Mouse (Mus musculus) intestine, embryonic 15.5 days (tissue): ENCODE measurements at regions not wholly inside any gene's neighbourhood (a gene's known extent, or its start where the extent isn't known, plus 50 kb on each side); places are given as distances from the start of the nearest gene placed in this dataset.

Source experiments
- ATAC-seq: fragments of 200-750 bp; cut with Nextera tagmentation; 2 replicates; pipeline ENCODE4 v1.8.0; 2017; ENCODE audit warnings: moderate TSS enrichment, moderate library complexity
- H3K27ac ChIP-seq: fragments of 300-500 bp; sonication (generic); 2 replicates; pipeline ENCODE4 v1.5.1; 2015; ENCODE audit warnings: mild to moderate bottlenecking, inconsistent platforms
- H3K27me3 ChIP-seq: fragments of 300-500 bp; sonication (generic); replicated peaks from 2 replicates; pipeline ENCODE4 v1.6.1; 2015; ENCODE audit warnings: inconsistent platforms
- H3K36me3 ChIP-seq: fragments of 300-500 bp; sonication (generic); 2 replicates; pipeline ENCODE4 v1.6.1; 2015; ENCODE audit warnings: inconsistent platforms
- H3K4me1 ChIP-seq: fragments of 300-500 bp; sonication (generic); replicated peaks from 2 replicates; pipeline ENCODE4 v1.6.1; 2015; ENCODE audit warnings: inconsistent platforms
- H3K4me2 ChIP-seq: fragments of 300-500 bp; sonication (generic); replicated peaks from 2 replicates; pipeline ENCODE4 v1.6.1; 2015; ENCODE audit warnings: mild to moderate bottlenecking, inconsistent platforms
- H3K4me3 ChIP-seq: fragments of 300-500 bp; sonication (generic); replicated peaks from 2 replicates; pipeline ENCODE4 v1.5.1; 2015; ENCODE audit warnings: inconsistent platforms
- H3K9ac ChIP-seq: fragments of 300-500 bp; sonication (generic); 2 replicates; pipeline ENCODE4 v1.6.1; 2015; ENCODE audit warnings: inconsistent platforms
- H3K9me3 ChIP-seq: fragments of 300-500 bp; sonication (generic); 2 replicates; pipeline ENCODE4 v1.6.1; 2016; ENCODE audit warnings: inconsistent platforms
- whole genome bisulfite sequencing: fragments of 180-500 bp; shearing (Covaris S2); methylation state at CpG from one replicate; pipeline ENCODE4 v1.1.7; 2015; 5-methylcytosine and 5-hydroxymethylcytosine counted together

GRCm38 (mm10) chr13:107072345-107073038 lies 50.6 kb upstream of the Kif2a start:
- ATAC-seq = peak; percentile 55; the same call in 1 of the 2 replicates

More at GRCm38 (mm10) chr13:107072345-107073038, 50.6 kb upstream of the Kif2a start:
- H3K4me3 ChIP-seq = peak overlapping the region; percentile 15; the same call in 1 of the 2 replicates
- H3K9me3 ChIP-seq = no peaks in the 10 kb centered on the region
- peak overlapping the region; percentile 18; the same call in 1 of the 2 replicates for H3K9ac ChIP-seq
- H3K4me2 ChIP-seq = peak overlapping the region; percentile 55
- no peaks in the 10 kb centered on the region for H3K27me3 ChIP-seq
- WGBS = 41% methylated on average over 11 of the region's 11 CpGs
- H3K36me3 ChIP-seq = no peaks in the 10 kb centered on the region
- H3K27ac ChIP-seq = no peak overlapping the region
- 0 out of 2 replicates have a peak, but pooled peaks cover 4% of the 10 kb centered on the region for H3K4me1 ChIP-seq
